Mouse (Mus musculus) heart, adult 2 months (tissue): ENCODE results near the gene Med13l.

Source experiments
- EP300 ChIP-seq: fragments of 200-500 bp; IDR thresholded peaks from 2 replicates; pipeline ENCODE4 v1.6.1; 2011; ENCODE audit warnings: low read depth, low read length, control low read depth; ENCODE audit not compliant: insufficient read depth
- POLR2A ChIP-seq: fragments of 200-500 bp; IDR thresholded peaks from 2 replicates; pipeline ENCODE4 v1.6.1; 2011; ENCODE audit warnings: mild to moderate bottlenecking, low read depth, low read length, control low read depth; ENCODE audit not compliant: insufficient read depth

GRCm38 (mm10) chr5:118743067-118743466 is 182.6 kb downstream of the Med13l start:
- TF ChIP-seq EP300 (no peak), POLR2A (no peak)
